Mouse (Mus musculus) left cerebral cortex, postnatal 25 days (tissue): ENCODE measurements around the gene 1700018G05Rik. TPM values are rescaled to one million over a fixed set of nuclear protein-coding genes. Genes with fewer than 3 reads are reported as not detected.
"Not testable (repeated sequence)": the region's sequence is repeated elsewhere in the genome, so short reads cannot be mapped to it uniquely, and the experiment has no call there.

Source experiments
- DNase-seq, 2 experiments: peaks; one replicate each; pipeline ENCODE4 v3.0.0; 2022; ENCODE audit warnings: low spot score in 2 of 2, mixed read lengths in 1 of 2
- intact Hi-C: fragments of 180-260 bp; cut with DNase I; formaldehyde crosslinking; loops from one replicate; pipeline ENCODE4 v1.15.1; 2025
- total RNA-seq, 2 experiments: library from RNA; stranded (reverse); gene quantifications; 2 replicates each; pipeline ENCODE4 v1.2.3; 2021

The 1700018G05Rik gene
- total RNA-seq, result not detected

GRCm38 (mm10) chrX:102928072-102928471 lies at the start of gene 1700018G05Rik:
TSS of gene 1700018G05Rik (plus strand) at chrX:102928372.
- intact Hi-C loops, DNase-seq: not testable (repeated sequence)

GRCm38 (mm10) chrX:102908587-102908986 lies 19.6 kb upstream of the 1700018G05Rik start, which contains the start of the genes Dmrtc1a and 1700011M02Rik:
TSS of gene Dmrtc1a (minus strand) at chrX:102908687.
TSS of gene 1700011M02Rik (plus strand) at chrX:102908905.
- intact Hi-C loops, DNase-seq: not testable (repeated sequence)

GRCm38 (mm10) chrX:102914823-102915222 lies 13.3 kb upstream of the 1700018G05Rik start:
- intact Hi-C loops, DNase-seq: not testable (repeated sequence)

- intact Hi-C loops, result not testable (repeated sequence)
Measured at GRCm38 (mm10) chrX:102926707-102927106, 1.5 kb upstream of the 1700018G05Rik start.

GRCm38 (mm10) chrX:102932992-102933570 lies 4.9 kb downstream of the 1700018G05Rik start:
- intact Hi-C loops, result no loop called here
- peak; percentile 3 to 4 for DNase-seq

More at GRCm38 (mm10) chrX:102926707-102927106, 1.5 kb upstream of the 1700018G05Rik start:
- DNase-seq, result peak; percentile 10 to 14

GRCm38 (mm10) chrX:102933571-102934394 lies 5.6 kb downstream of the 1700018G05Rik start:
- intact Hi-C loops, result no loop called here
- peak; percentile 60 to 70 for DNase-seq

- intact Hi-C loops, result no loop called here
- DNase-seq, result no peak
Measured at GRCm38 (mm10) chrX:102934395-102934764, 6.2 kb downstream of the 1700018G05Rik start.

- no peak for DNase-seq
- intact Hi-C loops, result no loop called here
Measured at GRCm38 (mm10) chrX:102936743-102937142, 8.6 kb downstream of the 1700018G05Rik start.

GRCm38 (mm10) chrX:102950136-102950535 lies 22.0 kb downstream of the 1700018G05Rik start:
- DNase-seq, result peak in 1 of 2 experiments; percentile 5
- intact Hi-C loops, result not testable (repeated sequence)

GRCm38 (mm10) chrX:102958917-102959316 lies 30.7 kb downstream of the 1700018G05Rik start:
- peak; percentile 7 to 22 for DNase-seq

GRCm38 (mm10) chrX:102960581-102960980 lies 32.4 kb downstream of the 1700018G05Rik start:
- intact Hi-C loops, result no loop called here
- DNase-seq, result no peak

More at GRCm38 (mm10) chrX:102958917-102959316, 30.7 kb downstream of the 1700018G05Rik start:
- intact Hi-C loops, result loop anchor here (1.0 to 5.0 kb wide), 2 partner anchors 150 to 483 kb away; no protein-coding TSS in a partner anchor

Other genes starting within 250 kb of the 1700018G05Rik start
- not detected for gene Gm3880, start 241.4 kb upstream of the 1700018G05Rik start, total RNA-seq
- not detected for gene Gm9112, start 220.7 kb upstream of the 1700018G05Rik start, total RNA-seq
- gene Dmrtc1b, start 220.5 kb upstream of the 1700018G05Rik start, total RNA-seq, result not detected
- not detected for gene Dmrtc1c1, start 125.4 kb upstream of the 1700018G05Rik start, total RNA-seq
- gene Dmrtc1c2, start 73.8 kb upstream of the 1700018G05Rik start, total RNA-seq, result not detected
- gene 1700031F05Rik, start 60.4 kb upstream of the 1700018G05Rik start, total RNA-seq, result not detected
- 1 to 10 TPM; 4.4 to 4.8 TPM for gene Dmrtc1a, start 19.7 kb upstream of the 1700018G05Rik start, total RNA-seq
- not detected for gene 1700011M02Rik, start 19.5 kb upstream of the 1700018G05Rik start, total RNA-seq